Mouse (Mus musculus) limb, embryonic 11.5 days (tissue): Measurements from ENCODE around the gene Smoc1. TPM values are rescaled to one million over a fixed set of nuclear protein-coding genes. Genes with fewer than 3 reads are reported as not detected.

Experiments used
- ATAC-seq: fragments of 200-750 bp; cut with Nextera tagmentation; 2 replicates; pipeline ENCODE4 v1.8.0; 2017; ENCODE audit warnings: low read depth; ENCODE audit not compliant: insufficient number of reproducible peaks, low FRiP score, low TSS enrichment
- DNase-seq: peaks from one replicate; pipeline ENCODE4 v3.0.0-alpha.2; 2015; ENCODE audit warnings: low spot score
- H3K27ac ChIP-seq: fragments of 300-500 bp; sonication (generic); replicated peaks from 2 replicates; pipeline ENCODE4 v1.5.1; 2014; ENCODE audit warnings: low read depth, mild to moderate bottlenecking, low read length
- H3K27me3 ChIP-seq: fragments of 300-500 bp; sonication (generic); 2 replicates; pipeline ENCODE4 v1.6.1; 2014; ENCODE audit warnings: mild to moderate bottlenecking, low read length, mixed read lengths; ENCODE audit not compliant: control insufficient read depth, insufficient read depth
- H3K36me3 ChIP-seq: fragments of 300-500 bp; sonication (generic); 2 replicates; pipeline ENCODE4 v1.6.1; 2014; ENCODE audit warnings: mild to moderate bottlenecking, low read length, moderate library complexity, mixed read lengths; ENCODE audit not compliant: control insufficient read depth, insufficient read depth
- H3K4me1 ChIP-seq: fragments of 300-500 bp; sonication (generic); 2 replicates; pipeline ENCODE4 v1.6.1; 2014; ENCODE audit warnings: low read length, mixed read lengths; ENCODE audit not compliant: control insufficient read depth, insufficient read depth
- H3K4me2 ChIP-seq: fragments of 300-500 bp; sonication (generic); 2 replicates; pipeline ENCODE4 v1.6.1; 2014; ENCODE audit warnings: low read depth, mild to moderate bottlenecking, moderate library complexity; ENCODE audit not compliant: severe bottlenecking
- H3K4me3 ChIP-seq: fragments of 300-500 bp; sonication (generic); 2 replicates; pipeline ENCODE4 v1.5.1; 2014; ENCODE audit warnings: low read depth, low read length
- H3K9ac ChIP-seq: fragments of 300-500 bp; sonication (generic); 2 replicates; pipeline ENCODE4 v1.6.1; 2014; ENCODE audit warnings: mild to moderate bottlenecking, low read length
- H3K9me3 ChIP-seq: fragments of 300-500 bp; sonication (generic); 2 replicates; pipeline ENCODE4 v1.6.1; 2016; ENCODE audit warnings: low read length; ENCODE audit not compliant: control insufficient read depth
- WGBS: fragments of 180-500 bp; shearing (Covaris S2); extraction: QIAGEN DNeasy Blood & Tissue Kit; methylation state at CpG from one replicate; pipeline ENCODE4 v1.1.7; 2014; 5-methylcytosine and 5-hydroxymethylcytosine counted together
- polyA plus RNA-seq: library from polyadenylated mRNA; unstranded; fragments of >200 nt; fragmentation: Nextera tagmentation; extraction: Ambion mirVana; gene quantifications from 2 replicates; pipeline ENCODE4 v1.2.1, GENCODE M21; 2014

The Smoc1 gene
- polyA plus RNA-seq, 1 experiment from 2014 or later: 15.6 TPM

- no peak overlapping the region for H3K9ac ChIP-seq
- no peak for DNase-seq
- H3K9me3 ChIP-seq: no peaks in the 10 kb centered on the region
- H3K36me3 ChIP-seq: no peaks in the 10 kb centered on the region
- H3K4me3 ChIP-seq: no peak overlapping the region
- no peak overlapping the region for H3K4me2 ChIP-seq
- H3K27me3 ChIP-seq: no peaks in the 10 kb centered on the region
- 91% methylated on average over 4 of the region's 4 CpGs for WGBS
- H3K4me1 ChIP-seq: no peaks in the 10 kb centered on the region
- H3K27ac ChIP-seq: no peak overlapping the region
- ATAC-seq: no peak
Measured at GRCm38 (mm10) chr12:81173893-81174292, 147.3 kb downstream of the Smoc1 start.

DNA sequence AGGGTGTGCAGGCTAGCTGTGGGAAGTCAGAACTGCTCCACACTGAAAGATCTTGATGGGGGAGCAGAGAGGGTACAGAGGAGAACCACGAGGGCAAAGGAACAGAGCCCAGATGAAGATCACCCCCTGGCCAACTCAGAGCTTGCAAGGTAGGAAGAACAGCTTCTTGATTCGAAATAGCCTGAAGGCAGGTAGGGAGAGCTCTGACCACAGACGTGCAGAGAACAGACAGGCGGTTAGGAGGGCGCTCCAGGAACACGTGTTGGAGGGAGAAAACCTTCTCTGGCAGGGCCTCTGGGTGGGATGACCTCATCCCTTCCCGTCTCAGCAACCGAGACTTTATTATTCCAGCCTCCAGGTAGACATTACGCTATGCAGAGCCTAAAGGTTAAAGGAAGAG, 148.6 kb downstream of the Smoc1 start:
- Histone ChIP-seq H3K36me3 (no peaks in the 10 kb centered on the region; the same call in 1 of the 2 replicates), H3K4me2 (no peak overlapping the region), H3K9ac (no peak overlapping the region), H3K27me3 (no peaks in the 10 kb centered on the region), H3K27ac (no peak overlapping the region), H3K9me3 (no peaks in the 10 kb centered on the region), H3K4me3 (no peak overlapping the region), H3K4me1 (no peaks in the 10 kb centered on the region)
- no peak for ATAC-seq
- 57% methylated on average over 9 of the region's 9 CpGs for WGBS
- no peak for DNase-seq

DNA sequence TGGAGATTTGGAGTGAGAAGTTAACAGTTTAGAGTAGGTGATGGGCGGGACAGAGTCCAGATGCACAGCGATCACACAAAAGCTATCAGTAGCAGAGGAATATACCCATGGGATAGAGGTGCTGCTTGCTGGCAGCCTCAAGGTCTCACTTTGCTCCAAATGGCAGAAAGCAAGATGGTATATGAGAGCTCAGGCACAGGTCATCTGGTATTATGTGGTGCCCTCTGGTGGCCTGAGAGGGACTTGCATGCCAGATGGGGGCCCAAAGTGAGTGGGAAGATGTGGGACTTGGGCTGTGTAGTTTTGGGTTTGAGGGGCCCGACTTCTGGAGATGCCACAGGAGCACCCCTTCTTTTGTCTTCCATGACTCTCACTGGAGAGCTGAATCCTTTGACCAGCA, 155.5 kb downstream of the Smoc1 start:
- Histone ChIP-seq H3K27me3 (no peaks in the 10 kb centered on the region), H3K4me2 (no peak overlapping the region), H3K4me1 (no peaks in the 10 kb centered on the region), H3K9me3 (no peaks in the 10 kb centered on the region), H3K9ac (no peak overlapping the region), H3K27ac (no peak overlapping the region), H3K36me3 (no peaks in the 10 kb centered on the region; the same call in 1 of the 2 replicates), H3K4me3 (no peak overlapping the region)
- WGBS: 71% methylated on average over 3 of the region's 3 CpGs
- DNase-seq: peak; percentile 85
- ATAC-seq: no peak; the same call in 1 of the 2 replicates

DNA sequence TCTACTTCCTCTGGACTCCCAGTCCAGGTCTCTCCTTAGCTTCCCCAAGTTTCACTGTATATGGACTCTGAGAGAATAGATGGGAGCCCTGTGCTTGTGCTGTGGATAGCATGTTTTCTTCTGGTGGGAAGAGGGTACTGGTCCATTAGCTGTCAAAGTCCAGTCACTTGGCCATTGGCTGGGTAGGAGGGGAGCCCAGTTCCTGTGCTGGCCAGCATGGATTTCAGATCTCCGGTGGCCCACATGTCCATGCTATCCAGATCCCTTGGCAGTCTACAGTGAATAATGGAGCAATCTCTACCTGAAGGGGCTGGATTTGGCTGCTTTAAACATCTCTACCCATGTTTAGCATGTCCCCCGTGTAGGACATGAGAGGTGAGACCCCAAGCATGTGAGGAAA, 158.4 kb downstream of the Smoc1 start:
- DNase-seq: no peak
- WGBS: 95% methylated on average over 2 of the region's 2 CpGs

GRCm38 (mm10) chr12:81186081-81186480, 159.5 kb downstream of the Smoc1 start:
- no peak overlapping the region for H3K4me2 ChIP-seq
- 90% methylated on average over 4 of the region's 4 CpGs for WGBS
- H3K36me3 ChIP-seq: no peaks in the 10 kb centered on the region
- ATAC-seq (no peak), DNase-seq (no peak)
- H3K4me3 ChIP-seq: no peak overlapping the region
- no peak overlapping the region for H3K9ac ChIP-seq
- H3K4me1 ChIP-seq: no peaks in the 10 kb centered on the region
- H3K27ac ChIP-seq: no peak overlapping the region
- no peaks in the 10 kb centered on the region for H3K9me3 ChIP-seq
- H3K27me3 ChIP-seq: no peaks in the 10 kb centered on the region

More for the DNA sequence above, 158.4 kb downstream of the Smoc1 start:
- H3K27ac ChIP-seq: no peak overlapping the region
- H3K9me3 ChIP-seq: no peaks in the 10 kb centered on the region
- no peak overlapping the region for H3K4me2 ChIP-seq
- no peak overlapping the region for H3K4me3 ChIP-seq
- H3K9ac ChIP-seq: no peak overlapping the region
- H3K36me3 ChIP-seq: no peaks in the 10 kb centered on the region; the same call in 1 of the 2 replicates
- H3K27me3 ChIP-seq: no peaks in the 10 kb centered on the region
- H3K4me1 ChIP-seq: no peaks in the 10 kb centered on the region
- ATAC-seq: no peak

- Histone ChIP-seq H3K9me3 (no peaks in the 10 kb centered on the region), H3K36me3 (no peaks in the 10 kb centered on the region), H3K27ac (no peak overlapping the region), H3K27me3 (no peaks in the 10 kb centered on the region), H3K4me1 (no peaks in the 10 kb centered on the region), H3K4me3 (no peak overlapping the region), H3K9ac (no peak overlapping the region), H3K4me2 (no peak overlapping the region)
- ATAC-seq (no peak), DNase-seq (no peak)
- WGBS: 78% methylated on average over 3 of the region's 3 CpGs
Measured at GRCm38 (mm10) chr12:81186668-81187067, 160.1 kb downstream of the Smoc1 start.

GRCm38 (mm10) chr12:81188423-81188822, 161.8 kb downstream of the Smoc1 start:
- no peak overlapping the region for H3K4me2 ChIP-seq
- H3K4me1 ChIP-seq: no peaks in the 10 kb centered on the region
- no peak overlapping the region for H3K27ac ChIP-seq
- WGBS: 85% methylated on average over 3 of the region's 3 CpGs
- no peak for DNase-seq
- H3K4me3 ChIP-seq: no peak overlapping the region
- no peaks in the 10 kb centered on the region for H3K27me3 ChIP-seq
- H3K9ac ChIP-seq: no peak overlapping the region
- H3K9me3 ChIP-seq: no peaks in the 10 kb centered on the region
- ATAC-seq: no peak
- H3K36me3 ChIP-seq: no peaks in the 10 kb centered on the region

DNA sequence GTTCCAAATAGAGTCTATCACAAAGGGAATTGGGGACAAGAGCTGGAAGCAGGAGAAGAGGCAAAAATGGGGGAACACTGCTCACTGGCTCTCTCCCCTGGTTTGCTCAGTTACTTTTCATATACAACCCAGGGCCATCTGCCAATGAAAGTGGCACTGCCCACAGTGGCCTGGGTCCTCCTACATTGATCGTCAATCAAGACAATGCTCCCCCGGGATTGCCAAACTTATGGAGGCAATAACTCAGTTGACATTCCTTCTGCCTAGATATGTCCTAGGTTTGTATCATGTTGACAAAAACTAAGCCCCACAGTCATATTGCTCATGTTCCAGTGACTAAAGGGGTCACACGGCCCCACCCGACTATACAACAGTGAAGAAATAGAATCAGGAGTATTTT, 162.4 kb downstream of the Smoc1 start:
- Histone ChIP-seq H3K4me2 (no peak overlapping the region), H3K4me1 (no peaks in the 10 kb centered on the region), H3K9me3 (no peaks in the 10 kb centered on the region), H3K36me3 (no peaks in the 10 kb centered on the region), H3K4me3 (no peak overlapping the region), H3K27ac (no peak overlapping the region), H3K27me3 (no peaks in the 10 kb centered on the region), H3K9ac (no peak overlapping the region)
- ATAC-seq (no peak), DNase-seq (no peak)
- 89% methylated on average over 4 of the region's 4 CpGs for WGBS

DNA sequence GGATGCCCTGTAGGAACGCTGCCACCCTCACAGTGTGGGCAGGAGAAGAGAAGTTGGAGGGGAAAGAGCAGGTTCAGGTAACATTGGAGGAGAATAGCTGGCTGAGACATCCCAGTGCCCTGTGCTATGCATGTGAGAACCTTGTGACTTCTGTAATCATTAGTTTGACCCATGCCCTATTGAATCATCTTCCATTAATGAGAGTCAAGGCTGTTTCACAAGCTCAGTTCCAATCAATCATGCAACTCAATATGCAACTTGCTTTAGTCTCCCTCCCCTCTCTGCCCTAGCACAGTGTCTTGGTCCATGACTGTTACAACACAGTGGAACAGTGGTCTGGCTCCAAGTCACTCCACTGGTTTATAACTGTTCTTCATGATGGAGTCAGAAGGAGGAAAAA, 163.0 kb downstream of the Smoc1 start:
- no peak for ATAC-seq
- Histone ChIP-seq H3K27me3 (no peaks in the 10 kb centered on the region), H3K9ac (no peak overlapping the region), H3K4me1 (no peaks in the 10 kb centered on the region), H3K36me3 (no peaks in the 10 kb centered on the region), H3K27ac (no peak overlapping the region), H3K9me3 (no peaks in the 10 kb centered on the region), H3K4me3 (no peak overlapping the region), H3K4me2 (no peak overlapping the region)
- 77% methylated on average over 1 of the region's 1 CpGs for WGBS
- DNase-seq: no peak
